ENCODE assay signal across 10 mouse cellular contexts in the genomic region with DNA sequence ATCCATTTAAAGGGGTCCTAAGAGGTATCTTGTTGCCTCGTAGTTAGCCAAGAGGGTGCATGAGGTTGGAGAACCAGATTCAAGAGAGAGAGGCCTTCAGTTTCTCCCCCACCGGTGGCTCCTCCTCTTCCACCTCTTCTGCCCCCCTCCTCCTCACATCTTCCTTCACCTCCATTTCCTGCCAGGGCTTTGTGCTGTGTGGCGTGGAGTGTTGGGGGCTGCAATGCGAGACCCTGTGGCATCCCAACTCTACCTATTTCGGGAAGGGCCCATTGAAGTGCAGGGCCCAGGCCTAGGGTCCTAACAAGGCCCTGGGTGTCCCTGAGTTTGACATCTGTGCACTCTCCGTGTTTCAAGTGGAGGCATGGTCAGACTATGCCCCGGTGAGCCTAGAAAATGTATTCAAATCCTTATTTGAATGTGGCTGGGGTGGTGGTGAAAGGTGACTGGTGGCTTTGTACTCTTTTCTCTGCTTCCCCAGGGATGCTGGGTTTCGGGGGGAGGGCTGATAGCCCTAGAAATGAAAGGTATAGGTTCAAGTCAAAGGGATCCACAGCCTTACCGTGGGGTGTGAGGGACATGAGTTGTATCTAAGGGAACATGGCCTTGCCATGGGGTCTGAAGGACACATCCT. TPM values are rescaled to one million over a fixed set of nuclear protein-coding genes. Genes with fewer than 3 reads are reported as not detected.
DNase-seq lines count a peak whose midpoint lies in the region; ATAC-seq and TF ChIP-seq lines count a peak whose summit lies in the region.
"Had no signal": no experiment of that assay in that cellular context is flagged by ENCODE, and none has a peak within 500 bp of the region (broad histone marks: within the 10 kb centered on the region; RNA-seq: fewer than 3 reads in every experiment).

No protein-coding gene starts in this region.

- ATAC-seq in G1E (ENCODE audit: extremely low read depth, insufficient number of reproducible peaks, low FRiP score, poor library complexity, severe bottlenecking): peak; percentile 52
- ATAC-seq in liver, postnatal 0 days: peak; percentile 5; the same call in 1 of the 2 replicates
- ATAC-seq: hindbrain, postnatal 0 days had no signal

- DNase-seq in lung, adult 2 months: no peak
- no peak for DNase-seq in lung, postnatal 14 days
- DNase-seq in G1E (ENCODE audit: low spot score): peak; percentile 62
- DNase-seq in liver, postnatal 0 days: no peak
- DNase-seq in thymus, adult 2 months: peak; percentile 77
- no peak for DNase-seq in cerebellum, adult 18-20 months
- DNase-seq in neural tube, embryonic 10.5 days (ENCODE audit: extremely low spot score, low spot score): no peak
- no peak for DNase-seq in embryo, embryonic 10 days (ENCODE audit: low spot score)

- no peak for TF ChIP-seq POLR2A in lung, adult 2 months (IDR thresholded peaks at IDR 0.05; ENCODE audit: borderline replicate concordance, extremely low read depth, low read depth, low read length)
- TF ChIP-seq POLR2A in thymus, adult 2 months (IDR thresholded peaks at IDR 0.05; ENCODE audit: control insufficient read depth, extremely low read depth, insufficient read depth, low read length, poor library complexity): peak; percentile 67

- H3K4me1 ChIP-seq in lung, adult 2 months (ENCODE audit: control insufficient read depth, insufficient read depth, low read length): 0 out of 2 replicates have a peak, but pooled peaks cover 4% of the 10 kb centered on the region
- H3K4me1 ChIP-seq in G1E (ENCODE audit: insufficient read depth, low read depth, low read length): peaks cover 95% of the 10 kb centered on the region
- H3K4me1 ChIP-seq in liver, postnatal 0 days (ENCODE audit: insufficient read depth): peaks cover 29% of the 10 kb centered on the region
- H3K4me1 ChIP-seq in thymus, adult 2 months (replicated peaks; ENCODE audit: control insufficient read depth, insufficient read depth, low read length): peaks cover 54% of the 10 kb centered on the region

- no peaks in the 10 kb centered on the region for H3K9me3 ChIP-seq in G1E (replicated peaks)
- no peaks in the 10 kb centered on the region for H3K9me3 ChIP-seq in liver, postnatal 0 days (ENCODE audit: low read length)
- H3K9me3 ChIP-seq: midbrain, embryonic 10.5 days had no signal

- H3K9ac ChIP-seq in liver, postnatal 0 days (replicated peaks): peak overlapping the region; percentile 67

- H3K27ac ChIP-seq in liver, postnatal 0 days (ENCODE audit: low read depth): peak overlapping the region; percentile 91
- peak overlapping the region; percentile 93 for H3K27ac ChIP-seq in thymus, adult 2 months (ENCODE audit: control insufficient read depth, insufficient read depth, low read length)
- H3K27ac ChIP-seq: hindbrain, postnatal 0 days; midbrain, embryonic 10.5 days had no signal

- H3K4me2 ChIP-seq in liver, postnatal 0 days (ENCODE audit: low read depth, low read length): peak overlapping the region; percentile 58

- peak overlapping the region; percentile 59 for H3K4me3 ChIP-seq in lung, adult 2 months (replicated peaks; ENCODE audit: extremely low read depth, low read depth, low read length)
- H3K4me3 ChIP-seq in G1E (ENCODE audit: low read depth, low read length): peak overlapping the region; percentile 93
- H3K4me3 ChIP-seq in liver, postnatal 0 days (ENCODE audit: low read depth, low read length): peak overlapping the region; percentile 57
- peak overlapping the region; percentile 91 for H3K4me3 ChIP-seq in thymus, adult 2 months (ENCODE audit: control insufficient read depth, insufficient read depth, low read length)
- H3K4me3 ChIP-seq: midbrain, embryonic 10.5 days had no signal

- TF ChIP-seq EP300 in liver, postnatal 0 days (IDR thresholded peaks at IDR 0.05; ENCODE audit: low read depth): no peak

- H3K36me3 ChIP-seq in G1E (replicated peaks): peaks cover 46% of the 10 kb centered on the region
- H3K36me3 ChIP-seq in liver, postnatal 0 days (replicated peaks; ENCODE audit: insufficient read depth, low read length): no peaks in the 10 kb centered on the region
- H3K36me3 ChIP-seq in thymus, adult 2 months (ENCODE audit: control insufficient read depth, insufficient read depth, low read length): peaks cover 5% of the 10 kb centered on the region; the same call in 1 of the 2 replicates
- H3K36me3 ChIP-seq: midbrain, embryonic 10.5 days had no signal

- no peak for TF ChIP-seq CTCF in lung, adult 2 months (IDR thresholded peaks at IDR 0.05; ENCODE audit: insufficient read depth, low read length)
- TF ChIP-seq CTCF in G1E (IDR thresholded peaks at IDR 0.05; ENCODE audit: low read depth, low read length): no peak
- no peak for TF ChIP-seq CTCF in liver, postnatal 0 days (IDR thresholded peaks at IDR 0.05; ENCODE audit: low read depth)
- TF ChIP-seq CTCF in thymus, adult 2 months (IDR thresholded peaks at IDR 0.05; ENCODE audit: borderline replicate concordance, control insufficient read depth, extremely low read depth, insufficient read depth, low read length, poor library complexity): 0 out of 2 replicates have a peak, but pooled peaks have one; percentile 16

- 48% methylated on average over 9 of the region's 9 CpGs for WGBS in lung, adult 2 months
- 24% methylated on average over 9 of the region's 9 CpGs for WGBS in liver, postnatal 0 days (ENCODE audit: insufficient replicate concordance)
- 4% methylated on average over 9 of the region's 9 CpGs for WGBS in thymus, adult 2 months

- H3K27me3 ChIP-seq in G1E (ENCODE audit: insufficient read depth, low read length): peaks cover 9% of the 10 kb centered on the region
- H3K27me3 ChIP-seq in liver, postnatal 0 days (ENCODE audit: insufficient read depth, low read length): no peaks in the 10 kb centered on the region
- H3K27me3 ChIP-seq in thymus, adult 2 months (ENCODE audit: control insufficient read depth, insufficient read depth, low read length): no peaks in the 10 kb centered on the region; the same call in 1 of the 2 replicates

RNA-seq across cellular contexts. Expression of a gene that starts 0.8 kb away (rescaled TPM):
- 8.2 and 12.3 TPM in 2 replicates for polyA plus RNA-seq in lung, adult 2 months (2012; rRNA removed)
- total RNA-seq in G1E (2014; fragmentation: Nextera tagmentation): 43.6 and 48.1 TPM in 2 replicates
- 175 and 177 TPM in 2 replicates for total RNA-seq in G1E (2017)
- polyA plus RNA-seq in G1E (2012): 43.4 and 50.0 TPM in 2 replicates
- polyA plus RNA-seq in liver, postnatal 0 days (2015; fragmentation: Nextera tagmentation; extraction: Ambion mirVana): 13.1 and 14.1 TPM in 2 replicates
- 131 and 137 TPM in 2 replicates for polyA plus RNA-seq in thymus, adult 2 months (2012; rRNA removed)

RNA-seq across cellular contexts. Expression of a gene that starts 30.5 kb away (rescaled TPM):
- 43.0 and 50.7 TPM in 2 replicates for polyA plus RNA-seq in lung, adult 2 months (2012; rRNA removed)
- total RNA-seq in G1E (2014; fragmentation: Nextera tagmentation) (12.9 and 16.3 TPM in 2 replicates), G1E (2017) (9.8 and 12.7 TPM in 2 replicates)
- 20.1 and 22.0 TPM in 2 replicates for polyA plus RNA-seq in G1E (2012)
- 9.3 TPM in 2 replicates for polyA plus RNA-seq in liver, postnatal 0 days (2015; fragmentation: Nextera tagmentation; extraction: Ambion mirVana)
- polyA plus RNA-seq in thymus, adult 2 months (2012; rRNA removed): 10.6 and 14.8 TPM in 2 replicates

RNA-seq across cellular contexts. Expression of a gene that starts 31.5 kb away (rescaled TPM):
- polyA plus RNA-seq in lung, adult 2 months (2012; rRNA removed): 62.1 and 68.2 TPM in 2 replicates
- total RNA-seq in G1E (2014; fragmentation: Nextera tagmentation) (15.2 and 18.4 TPM in 2 replicates), G1E (2017) (16.7 and 22.1 TPM in 2 replicates)
- 12.4 and 15.1 TPM in 2 replicates for polyA plus RNA-seq in G1E (2012)
- polyA plus RNA-seq in liver, postnatal 0 days (2015; fragmentation: Nextera tagmentation; extraction: Ambion mirVana): 9.0 and 9.2 TPM in 2 replicates
- 62.4 and 63.9 TPM in 2 replicates for polyA plus RNA-seq in thymus, adult 2 months (2012; rRNA removed)

RNA-seq across cellular contexts. Expression of a gene that starts 51.8 kb away (rescaled TPM):
- 254 and 275 TPM in 2 replicates for polyA plus RNA-seq in lung, adult 2 months (2012; rRNA removed)
- total RNA-seq in G1E (2014; fragmentation: Nextera tagmentation) (not detected in 2 replicates), G1E (2017) (0.27 and 3.6 TPM in 2 replicates)
- polyA plus RNA-seq in G1E (2012): 0.04 and 0.10 TPM in 2 replicates
- polyA plus RNA-seq in liver, postnatal 0 days (2015; fragmentation: Nextera tagmentation; extraction: Ambion mirVana): 1,136 and 1,364 TPM in 2 replicates
- 139 and 152 TPM in 2 replicates for polyA plus RNA-seq in thymus, adult 2 months (2012; rRNA removed)
- polyA plus RNA-seq: midbrain, embryonic 10.5 days had no signal

Comparison
In these comparisons a context has a peak if more than half of its experiments do, and no peak if none do; other contexts are left out.
1. DNase-seq: peak in G1E (single experiment) and thymus, adult 2 months (single experiment); none in lung, adult 2 months (single experiment), lung, postnatal 14 days (single experiment), liver, postnatal 0 days (single experiment), cerebellum, adult 18-20 months (0 of 2), neural tube, embryonic 10.5 days (single experiment) and embryo, embryonic 10 days (single experiment).
2. Peak in every context shown above with its lines, with median percentiles within 50 percentile points of each other: H3K4me3 ChIP-seq.